Mouse (Mus musculus): ENCODE results near the gene Prmt1.

DNA sequence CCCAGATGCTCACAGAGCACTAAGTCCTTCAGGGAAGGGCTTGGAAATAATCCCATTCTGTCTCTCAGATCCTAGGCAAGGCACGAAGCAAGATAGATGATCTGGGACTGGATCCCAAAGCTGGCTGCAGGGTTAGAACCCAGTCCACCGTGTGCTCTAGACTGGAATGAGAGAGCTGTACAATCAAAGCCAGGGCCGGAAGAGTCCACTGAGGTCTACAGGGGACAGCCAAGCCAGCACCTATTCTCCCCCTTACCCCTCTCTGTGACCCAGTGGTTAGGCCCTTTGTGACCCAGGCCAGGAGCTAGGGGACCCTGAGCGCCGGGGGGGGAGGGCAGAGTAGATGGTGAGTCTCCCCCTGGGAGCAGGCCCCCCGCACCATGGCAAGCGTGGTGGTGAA lies 43.5 kb downstream of the Prmt1 start, which contains the start of gene Tsks:
- no peak for TF ChIP-seq CTCF (IDR thresholded peaks at IDR 0.05; ENCODE audit: borderline replicate concordance, extremely low read depth, insufficient read depth, insufficient read length)
- no peak for TF ChIP-seq POLR2A (IDR thresholded peaks at IDR 0.05; ENCODE audit: borderline replicate concordance, extremely low read depth, insufficient read depth, insufficient read length, poor library complexity, severe bottlenecking)
